Mouse (Mus musculus): ENCODE measurements around the gene Tulp3. TPM values are rescaled to one million over a fixed set of nuclear protein-coding genes. Genes with fewer than 3 reads are reported as not detected.

The Tulp3 gene
- polyA plus RNA-seq, 1 experiment from 2014 or later = 19.6 TPM

DNA sequence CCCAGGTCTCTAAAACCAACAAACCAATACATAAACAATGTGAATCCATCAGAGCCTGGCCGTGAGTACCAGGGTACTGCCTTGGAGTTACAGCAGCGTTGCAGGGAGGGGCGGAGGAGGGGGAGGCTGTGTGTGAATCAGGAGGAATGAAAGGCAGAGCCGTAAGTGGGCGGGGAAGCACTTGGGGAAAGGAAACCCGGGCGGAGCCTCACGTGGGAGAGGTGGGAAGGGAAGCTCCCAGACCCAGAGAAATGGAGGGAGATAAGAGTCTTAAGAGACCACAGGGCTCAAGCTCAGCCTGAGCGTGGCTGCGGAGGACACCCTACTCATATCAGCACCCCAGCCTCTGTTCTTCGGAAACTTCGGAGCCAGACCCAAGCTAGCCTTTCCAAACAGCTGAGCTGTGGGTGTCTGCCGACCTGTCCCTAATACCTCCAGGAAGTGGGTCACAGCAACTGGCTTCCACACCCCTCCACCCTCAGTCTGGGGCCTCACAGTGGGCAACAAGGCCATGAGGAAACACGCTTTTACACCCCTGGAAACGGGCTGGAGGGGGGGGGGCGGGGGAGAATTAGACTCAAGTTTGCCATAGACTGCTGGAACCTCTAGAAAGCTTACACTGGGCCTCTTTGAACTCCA, 69.7 kb downstream of the Tulp3 start:
- Histone ChIP-seq H3K4me1 (replicated peaks) (peaks cover 12% of the 10 kb centered on the region), H3K9me3 (no peaks in the 10 kb centered on the region), H3K27ac (no peak overlapping the region), H3K9ac (replicated peaks) (no peak overlapping the region), H3K4me2 (replicated peaks) (peak overlapping the region; percentile 45), H3K36me3 (no peaks in the 10 kb centered on the region), H3K27me3 (peaks cover 14% of the 10 kb centered on the region; the same call in 1 of the 2 replicates), H3K4me3 (replicated peaks) (peak overlapping the region; percentile 9; the same call in 1 of the 2 replicates)
- WGBS = 18% methylated on average over 16 of the region's 16 CpGs
- 0 out of 2 replicates have a peak, but pooled peaks have one; percentile 10 for ATAC-seq

DNA sequence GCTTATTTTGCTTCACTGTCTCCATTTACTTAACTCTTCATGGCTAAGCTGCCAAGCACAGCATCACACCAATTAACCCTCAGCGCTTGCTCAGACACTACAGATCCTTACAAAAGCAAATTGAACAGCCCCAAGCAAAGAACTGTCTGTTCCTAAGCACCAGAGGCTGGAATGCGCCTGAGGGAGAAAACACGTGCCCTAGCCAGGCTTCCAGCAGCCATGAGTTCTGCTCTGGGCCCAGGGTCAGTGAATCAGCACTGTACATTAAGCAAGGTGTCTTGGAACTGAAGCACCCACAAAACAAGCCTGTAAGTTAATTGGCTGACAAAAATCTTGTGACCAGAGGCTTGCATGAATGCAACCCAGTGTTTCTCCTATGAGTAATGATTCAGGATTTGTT, 73.5 kb downstream of the Tulp3 start:
- 15% methylated on average over 3 of the region's 3 CpGs for WGBS
- peaks cover 13% of the 10 kb centered on the region; the same call in 1 of the 2 replicates for H3K27me3 ChIP-seq
- H3K9me3 ChIP-seq = no peaks in the 10 kb centered on the region
- no peak overlapping the region for H3K4me2 ChIP-seq (replicated peaks)
- ATAC-seq = peak; percentile 79
- H3K4me3 ChIP-seq (replicated peaks) = no peak overlapping the region
- H3K9ac ChIP-seq (replicated peaks) = no peak overlapping the region
- peaks cover 12% of the 10 kb centered on the region for H3K4me1 ChIP-seq (replicated peaks)
- H3K36me3 ChIP-seq = no peaks in the 10 kb centered on the region
- H3K27ac ChIP-seq = 0 out of 2 replicates have a peak overlapping the region, but pooled peaks have one; percentile 6

DNA sequence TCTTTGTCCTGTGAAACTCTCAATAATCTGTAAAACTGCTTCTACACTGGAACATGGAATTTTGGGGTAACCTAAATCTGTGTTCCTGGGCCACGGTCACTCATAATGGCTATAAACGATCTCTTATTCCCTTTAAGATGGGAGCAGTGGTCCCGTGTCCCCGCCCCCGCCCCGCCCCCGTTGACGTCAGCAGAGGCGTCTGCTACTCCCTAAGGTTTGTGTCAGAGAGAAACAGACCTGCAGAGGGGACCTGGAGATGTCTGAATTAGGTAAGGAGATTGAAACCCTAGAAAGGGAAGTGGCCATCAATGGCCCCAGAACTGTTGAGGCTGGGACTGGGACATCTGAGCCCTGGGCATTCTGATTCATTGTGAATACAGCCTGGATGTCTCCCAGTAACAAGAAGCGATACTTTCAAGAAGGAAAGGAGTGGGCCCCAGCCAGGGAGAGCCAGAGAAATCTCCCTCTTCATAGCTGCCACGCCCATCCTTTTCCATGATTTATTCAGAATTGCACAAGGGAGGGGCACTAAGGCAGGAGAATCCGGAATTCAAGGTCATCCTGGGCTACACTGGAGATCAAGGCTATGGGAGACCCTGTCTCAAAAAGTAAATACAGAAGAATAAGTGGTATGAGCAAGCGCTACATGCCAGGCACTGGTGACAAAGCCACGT, 75.0 kb downstream of the Tulp3 start:
- H3K27ac ChIP-seq = no peak overlapping the region
- ATAC-seq = no peak
- 0 out of 2 replicates have a peak, but pooled peaks cover 4% of the 10 kb centered on the region for H3K27me3 ChIP-seq
- peaks cover 6% of the 10 kb centered on the region for H3K4me1 ChIP-seq (replicated peaks)
- 60% methylated on average over 14 of the region's 14 CpGs for WGBS
- no peak overlapping the region for H3K4me3 ChIP-seq (replicated peaks)
- H3K36me3 ChIP-seq = no peaks in the 10 kb centered on the region
- no peaks in the 10 kb centered on the region for H3K9me3 ChIP-seq
- no peak overlapping the region for H3K4me2 ChIP-seq (replicated peaks)
- H3K9ac ChIP-seq (replicated peaks) = no peak overlapping the region

GRCm38 (mm10) chr6:128279608-128280007, 76.0 kb downstream of the Tulp3 start:
- H3K4me3 ChIP-seq (replicated peaks) = no peak overlapping the region
- no peak overlapping the region for H3K4me2 ChIP-seq (replicated peaks)
- H3K36me3 ChIP-seq = no peaks in the 10 kb centered on the region
- H3K27ac ChIP-seq = no peak overlapping the region
- 0 out of 2 replicates have a peak, but pooled peaks cover 4% of the 10 kb centered on the region for H3K27me3 ChIP-seq
- ATAC-seq = no peak
- peaks cover 4% of the 10 kb centered on the region for H3K4me1 ChIP-seq (replicated peaks)
- no peak overlapping the region for H3K9ac ChIP-seq (replicated peaks)
- H3K9me3 ChIP-seq = no peaks in the 10 kb centered on the region
- 61% methylated on average over 5 of the region's 5 CpGs for WGBS

DNA sequence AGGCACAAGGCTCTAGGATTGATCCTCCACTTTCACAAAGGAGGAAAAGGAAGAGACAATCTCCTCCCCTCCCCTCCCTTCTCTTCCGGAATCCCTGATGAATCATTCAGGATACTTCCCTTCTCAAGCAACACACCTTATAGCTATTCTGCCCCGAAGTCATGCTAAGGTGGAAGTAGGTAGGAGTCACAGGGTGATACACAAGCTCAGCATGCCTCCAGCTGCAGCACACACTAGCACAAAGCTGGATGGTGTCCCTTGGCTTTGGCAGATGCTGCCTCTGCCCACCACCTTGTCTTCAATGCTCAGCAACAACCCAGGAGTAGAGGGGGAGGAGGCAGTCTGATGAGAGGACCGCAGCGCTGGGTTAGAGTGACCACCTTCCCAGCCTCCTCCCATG, 76.6 kb downstream of the Tulp3 start:
- Histone ChIP-seq H3K4me2 (replicated peaks) (no peak overlapping the region), H3K4me1 (replicated peaks) (peaks cover 4% of the 10 kb centered on the region), H3K9me3 (no peaks in the 10 kb centered on the region), H3K36me3 (no peaks in the 10 kb centered on the region), H3K9ac (replicated peaks) (no peak overlapping the region), H3K27ac (no peak overlapping the region), H3K27me3 (0 out of 2 replicates have a peak, but pooled peaks cover 1% of the 10 kb centered on the region), H3K4me3 (replicated peaks) (no peak overlapping the region)
- WGBS = 86% methylated on average over 4 of the region's 4 CpGs
- no peak for ATAC-seq

DNA sequence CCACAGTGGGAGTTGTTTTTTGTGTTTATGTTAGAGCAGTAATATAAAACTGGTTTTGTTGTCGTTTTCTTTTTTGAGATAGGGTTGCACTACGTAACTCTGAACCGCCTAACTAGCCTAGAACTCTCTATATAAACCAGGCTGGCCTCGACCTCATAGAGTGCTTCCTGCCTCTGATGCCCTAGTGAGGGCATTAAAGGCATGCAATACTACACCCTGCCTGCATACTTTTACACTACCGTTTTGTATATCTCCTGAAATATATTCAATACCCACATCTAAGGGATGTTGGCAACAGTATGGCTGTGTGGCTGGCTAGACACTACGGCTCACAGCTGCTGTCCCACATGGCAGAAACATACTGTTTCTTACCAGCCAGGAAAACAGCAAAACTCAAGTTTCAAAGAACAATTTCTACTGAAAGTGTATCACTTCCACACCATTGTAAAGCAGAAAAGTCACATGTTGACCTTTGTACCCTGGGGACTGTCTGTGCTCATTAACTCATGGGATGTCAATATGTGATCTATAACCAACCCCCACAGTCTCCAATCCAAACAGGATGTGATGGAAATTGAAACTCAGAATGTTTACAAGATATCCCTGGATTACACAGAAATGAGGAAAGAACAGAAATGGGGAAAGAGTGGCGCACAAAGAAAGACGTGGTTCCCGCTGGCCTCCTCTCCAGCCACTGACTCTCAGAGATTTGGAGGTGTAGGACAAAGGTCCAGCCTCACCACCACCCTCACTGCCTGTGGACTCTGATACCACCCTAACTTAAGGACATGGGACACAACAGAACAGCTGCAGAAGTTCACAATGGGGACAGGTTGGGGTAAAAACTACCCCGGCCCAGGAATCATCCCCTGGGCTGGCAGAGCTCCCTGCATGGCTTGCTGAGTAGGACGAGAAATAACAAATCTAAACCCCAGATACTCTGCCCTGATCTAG, 78.2 kb downstream of the Tulp3 start:
- no peaks in the 10 kb centered on the region for H3K9me3 ChIP-seq
- ATAC-seq = no peak
- no peak overlapping the region for H3K27ac ChIP-seq
- H3K27me3 ChIP-seq = no peaks in the 10 kb centered on the region
- H3K4me3 ChIP-seq (replicated peaks) = no peak overlapping the region
- H3K36me3 ChIP-seq = no peaks in the 10 kb centered on the region
- peaks cover 4% of the 10 kb centered on the region for H3K4me1 ChIP-seq (replicated peaks)
- H3K9ac ChIP-seq (replicated peaks) = no peak overlapping the region
- 89% methylated on average over 11 of the region's 11 CpGs for WGBS
- no peak overlapping the region for H3K4me2 ChIP-seq (replicated peaks)

GRCm38 (mm10) chr6:128276349-128276748, 79.3 kb downstream of the Tulp3 start:
- Histone ChIP-seq H3K9me3 (no peaks in the 10 kb centered on the region), H3K4me1 (replicated peaks) (no peaks in the 10 kb centered on the region), H3K9ac (replicated peaks) (no peak overlapping the region), H3K27ac (no peak overlapping the region), H3K4me2 (replicated peaks) (no peak overlapping the region), H3K4me3 (replicated peaks) (no peak overlapping the region), H3K36me3 (no peaks in the 10 kb centered on the region), H3K27me3 (no peaks in the 10 kb centered on the region)
- 88% methylated on average over 6 of the region's 6 CpGs for WGBS
- ATAC-seq = no peak

DNA sequence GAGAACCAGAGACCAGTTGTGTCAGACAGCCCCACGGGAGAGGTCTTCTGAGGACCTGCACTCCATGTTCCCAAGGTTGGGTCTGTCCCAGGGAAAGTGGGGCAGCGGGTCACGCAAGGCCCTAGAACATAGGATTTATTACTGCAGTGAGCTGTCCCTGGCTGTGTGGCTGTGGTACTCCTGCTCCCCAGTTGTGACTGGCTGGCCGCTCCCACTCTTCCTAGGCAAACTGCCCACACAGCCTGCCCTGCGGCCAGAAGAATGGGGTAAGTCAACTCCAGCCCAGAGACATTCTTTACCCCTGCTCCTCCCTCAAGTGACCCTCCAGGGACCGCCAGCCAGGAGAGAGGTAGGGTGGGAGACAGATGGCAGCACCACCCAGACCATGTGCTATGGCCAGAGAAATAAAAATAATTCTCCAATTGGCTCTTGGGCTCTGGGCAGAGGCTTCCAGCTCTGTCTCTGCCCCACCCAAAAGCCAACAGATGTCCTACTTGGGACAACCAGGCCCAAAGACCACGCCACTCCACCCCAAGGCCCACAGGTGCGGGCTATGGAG, 80.1 kb downstream of the Tulp3 start:
- H3K9ac ChIP-seq (replicated peaks) = no peak overlapping the region
- WGBS = 89% methylated on average over 8 of the region's 8 CpGs
- no peaks in the 10 kb centered on the region for H3K9me3 ChIP-seq
- ATAC-seq = no peak
- H3K27me3 ChIP-seq = no peaks in the 10 kb centered on the region
- H3K4me3 ChIP-seq (replicated peaks) = no peak overlapping the region
- no peaks in the 10 kb centered on the region for H3K4me1 ChIP-seq (replicated peaks)
- H3K36me3 ChIP-seq = no peaks in the 10 kb centered on the region
- no peak overlapping the region for H3K4me2 ChIP-seq (replicated peaks)
- no peak overlapping the region for H3K27ac ChIP-seq

DNA sequence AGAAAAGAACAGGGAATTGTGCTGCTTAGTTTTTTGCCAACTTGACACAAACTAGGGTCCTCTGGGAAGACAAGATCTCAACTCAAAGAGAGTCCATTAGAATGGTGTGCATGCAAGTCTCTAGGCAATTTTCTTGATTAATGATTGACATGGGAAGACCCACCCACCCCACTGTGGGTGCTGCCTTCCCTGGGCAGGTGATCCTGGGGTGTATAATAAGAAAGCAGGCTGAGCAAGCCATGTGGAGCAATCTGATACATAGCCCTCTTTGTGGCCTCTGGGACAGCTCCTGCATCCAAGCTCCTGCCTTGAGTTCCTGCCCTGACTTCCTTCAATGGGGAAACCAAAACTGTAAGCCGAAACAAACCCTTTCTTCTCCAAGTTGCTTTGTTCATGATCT, 82.1 kb downstream of the Tulp3 start:
- no peaks in the 10 kb centered on the region for H3K4me1 ChIP-seq (replicated peaks)
- H3K9ac ChIP-seq (replicated peaks) = no peak overlapping the region
- H3K9me3 ChIP-seq = no peaks in the 10 kb centered on the region
- H3K4me2 ChIP-seq (replicated peaks) = no peak overlapping the region
- H3K27me3 ChIP-seq = no peaks in the 10 kb centered on the region
- H3K36me3 ChIP-seq = no peaks in the 10 kb centered on the region
- no peak for ATAC-seq
- H3K27ac ChIP-seq = no peak overlapping the region
- no peak overlapping the region for H3K4me3 ChIP-seq (replicated peaks)
- WGBS = 79% methylated on average over 1 of the region's 1 CpGs

- Histone ChIP-seq H3K9ac (replicated peaks) (no peak overlapping the region), H3K27me3 (no peaks in the 10 kb centered on the region), H3K4me3 (replicated peaks) (no peak overlapping the region), H3K4me1 (replicated peaks) (no peaks in the 10 kb centered on the region), H3K36me3 (no peaks in the 10 kb centered on the region), H3K27ac (no peak overlapping the region), H3K9me3 (no peaks in the 10 kb centered on the region), H3K4me2 (replicated peaks) (no peak overlapping the region)
- 97% methylated on average over 17 of the region's 17 CpGs for WGBS
- no peak for ATAC-seq
Measured at GRCm38 (mm10) chr6:128272754-128273153, 82.9 kb downstream of the Tulp3 start.
